Mouse (Mus musculus) kidney, postnatal 0 days (tissue): ENCODE results near the gene Polr3c. TPM values are rescaled to one million over a fixed set of nuclear protein-coding genes. Genes with fewer than 3 reads are reported as not detected.

ENCODE experiments used
- ATAC-seq: fragments of 200-750 bp; cut with Nextera tagmentation; replicated peaks from 2 replicates; pipeline ENCODE4 v1.8.0; 2017; ENCODE audit warnings: low read depth, moderate number of reproducible peaks, moderate TSS enrichment, moderate library complexity; ENCODE audit not compliant: low FRiP score
- DNase-seq: peaks from one replicate; pipeline ENCODE4 v3.0.0-alpha.2; 2016; ENCODE audit warnings: low spot score
- H3K27ac ChIP-seq: fragments of 300-500 bp; sonication (generic); 2 replicates; pipeline ENCODE4 v1.5.1; 2014; ENCODE audit warnings: mild to moderate bottlenecking
- H3K27me3 ChIP-seq: fragments of 300-500 bp; sonication (generic); 2 replicates; pipeline ENCODE4 v1.6.1; 2014; ENCODE audit warnings: low read length, mixed read lengths; ENCODE audit not compliant: insufficient read depth
- H3K36me3 ChIP-seq: fragments of 300-500 bp; sonication (generic); 2 replicates; pipeline ENCODE4 v1.6.1; 2014; ENCODE audit warnings: low read length, mixed read lengths; ENCODE audit not compliant: insufficient read depth
- H3K4me1 ChIP-seq: fragments of 300-500 bp; sonication (generic); replicated peaks from 2 replicates; pipeline ENCODE4 v1.6.1; 2014; ENCODE audit warnings: antibody characterized with exemption, low read length, mixed read lengths; ENCODE audit not compliant: insufficient read depth
- H3K4me2 ChIP-seq: fragments of 300-500 bp; sonication (generic); 2 replicates; pipeline ENCODE4 v1.6.1; 2014; ENCODE audit warnings: mild to moderate bottlenecking, low read length, moderate library complexity, mixed read lengths
- H3K4me3 ChIP-seq: fragments of 300-500 bp; sonication (generic); replicated peaks from 2 replicates; pipeline ENCODE4 v1.5.1; 2014; ENCODE audit warnings: low read depth, low read length
- H3K9ac ChIP-seq: fragments of 300-500 bp; sonication (generic); 2 replicates; pipeline ENCODE4 v1.6.1; 2014; ENCODE audit warnings: low read depth, low read length
- H3K9me3 ChIP-seq: fragments of 300-500 bp; sonication (generic); replicated peaks from 2 replicates; pipeline ENCODE4 v1.6.1; 2016; ENCODE audit warnings: low read length, inconsistent platforms, mixed read lengths
- CTCF ChIP-seq: IDR thresholded peaks from 2 replicates; pipeline ENCODE4 v1.5.1; 2016; ENCODE audit warnings: antibody characterized with exemption, low read depth, mild to moderate bottlenecking, moderate library complexity
- whole genome bisulfite sequencing: fragments of 180-500 bp; shearing (Covaris S2); extraction: QIAGEN DNeasy Blood & Tissue Kit; methylation state at CpG from one replicate; pipeline ENCODE4 v1.1.7; 2014; 5-methylcytosine and 5-hydroxymethylcytosine counted together
- polyA plus RNA-seq: library from polyadenylated mRNA; unstranded; fragments of >200 nt; fragmentation: Nextera tagmentation; extraction: Ambion mirVana; gene quantifications from 2 replicates; pipeline ENCODE4 v1.2.1, GENCODE M21; 2015

The Polr3c gene
- polyA plus RNA-seq, 1 experiment from 2014 or later = 25.3 TPM

DNA sequence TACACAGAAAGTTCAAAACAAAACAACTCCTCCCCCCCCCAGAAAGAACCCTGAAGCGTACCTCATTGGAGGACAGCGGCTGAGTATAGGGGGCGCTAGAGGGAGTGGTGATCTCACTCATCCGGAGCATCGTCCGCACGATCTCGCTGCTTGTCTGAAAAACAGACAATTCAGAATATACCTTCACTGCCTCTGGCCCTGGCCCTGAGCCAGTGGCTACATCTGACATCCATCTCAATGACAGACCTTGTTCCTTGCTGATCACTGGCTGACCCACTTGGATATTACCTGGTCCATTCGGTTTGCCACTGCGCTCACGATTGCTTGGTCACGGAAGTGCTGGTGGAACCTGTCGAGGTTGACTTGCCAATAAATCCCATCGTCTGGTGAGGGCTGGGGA lies 8.3 kb downstream of the Polr3c start:
- Histone ChIP-seq H3K4me3 (no peak overlapping the region), H3K9me3 (no peaks in the 10 kb centered on the region), H3K27me3 (no peaks in the 10 kb centered on the region), H3K4me1 (no peaks in the 10 kb centered on the region), H3K4me2 (peak overlapping the region; percentile 23; the same call in 1 of the 2 replicates), H3K9ac (no peak overlapping the region), H3K27ac (no peak overlapping the region), H3K36me3 (peaks cover 35% of the 10 kb centered on the region; the same call in 1 of the 2 replicates)
- peak; percentile 64 for DNase-seq
- WGBS = 37% methylated on average over 14 of the region's 14 CpGs
- TF ChIP-seq CTCF = peak; percentile 68
- ATAC-seq = peak; percentile 45; the same call in 1 of the 2 replicates

DNA sequence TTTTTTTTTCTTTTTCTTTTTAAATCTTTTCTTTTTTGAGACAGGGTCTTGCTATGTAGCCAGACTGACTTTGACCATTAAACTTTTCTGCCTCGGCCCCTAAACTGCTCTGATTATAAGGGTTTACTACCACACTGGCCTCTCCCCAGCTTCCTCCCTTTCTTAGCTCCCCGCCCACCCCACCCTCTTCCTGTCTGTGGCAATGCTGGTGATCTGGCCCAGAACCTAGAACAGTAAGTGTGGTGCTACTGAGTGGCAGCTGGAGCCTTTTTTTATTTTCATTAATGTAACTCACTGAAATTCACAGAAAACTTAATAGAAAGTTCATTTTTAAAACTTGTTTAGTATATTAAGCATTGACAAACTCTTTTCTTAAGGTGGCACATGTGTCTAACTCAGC lies 11.6 kb downstream of the Polr3c start:
- ATAC-seq = no peak
- DNase-seq = no peak
- Histone ChIP-seq H3K4me3 (no peak overlapping the region), H3K9ac (no peak overlapping the region), H3K36me3 (peaks cover 46% of the 10 kb centered on the region), H3K27ac (no peak overlapping the region), H3K27me3 (no peaks in the 10 kb centered on the region), H3K9me3 (no peaks in the 10 kb centered on the region), H3K4me2 (no peak overlapping the region), H3K4me1 (no peaks in the 10 kb centered on the region)
- 43% methylated on average over 2 of the region's 2 CpGs for WGBS
- no peak for TF ChIP-seq CTCF

GRCm38 (mm10) chr3:96714286-96714685 lies 13.1 kb downstream of the Polr3c start:
- no peaks in the 10 kb centered on the region for H3K27me3 ChIP-seq
- no peak overlapping the region for H3K9ac ChIP-seq
- TF ChIP-seq CTCF = no peak
- H3K4me2 ChIP-seq = no peak overlapping the region
- no peak overlapping the region for H3K27ac ChIP-seq
- no peak for ATAC-seq
- no peaks in the 10 kb centered on the region for H3K9me3 ChIP-seq
- H3K36me3 ChIP-seq = peaks cover 45% of the 10 kb centered on the region
- no peaks in the 10 kb centered on the region for H3K4me1 ChIP-seq
- WGBS = 90% methylated on average over 5 of the region's 5 CpGs
- H3K4me3 ChIP-seq = no peak overlapping the region
- DNase-seq = no peak

- no peak for DNase-seq
- no peaks in the 10 kb centered on the region for H3K27me3 ChIP-seq
- H3K9me3 ChIP-seq = no peaks in the 10 kb centered on the region
- H3K4me3 ChIP-seq = no peak overlapping the region
- ATAC-seq = no peak
- H3K36me3 ChIP-seq = peaks cover 40% of the 10 kb centered on the region
- H3K27ac ChIP-seq = no peak overlapping the region
- TF ChIP-seq CTCF = no peak
- H3K4me2 ChIP-seq = peak overlapping the region; percentile 91
- WGBS = 62% methylated on average over 2 of the region's 2 CpGs
- H3K4me1 ChIP-seq = no peaks in the 10 kb centered on the region
- no peak overlapping the region for H3K9ac ChIP-seq
Measured at GRCm38 (mm10) chr3:96708684-96709064, 18.8 kb downstream of the Polr3c start.

GRCm38 (mm10) chr3:96707903-96708683 lies 19.3 kb downstream of the Polr3c start, which contains the start of gene Nudt17:
Gene Nudt17, minus strand, starts transcription at chr3:96708562.
- peaks cover 40% of the 10 kb centered on the region for H3K36me3 ChIP-seq
- TF ChIP-seq CTCF = peak; percentile 98
- peak within 1 kb of the TSS; percentile 63 for H3K9ac ChIP-seq
- H3K4me1 ChIP-seq = no peaks in the 10 kb centered on the region
- WGBS = 4% methylated on average over 42 of the region's 42 CpGs
- peak within 1 kb of the TSS; percentile 91 for H3K4me2 ChIP-seq
- peak; percentile 79 for ATAC-seq
- H3K27ac ChIP-seq = no peak within 1 kb of the TSS
- DNase-seq = peak; percentile 86
- H3K9me3 ChIP-seq = no peaks in the 10 kb centered on the region
- no peaks in the 10 kb centered on the region for H3K27me3 ChIP-seq
- peak within 1 kb of the TSS; percentile 43 for H3K4me3 ChIP-seq

DNA sequence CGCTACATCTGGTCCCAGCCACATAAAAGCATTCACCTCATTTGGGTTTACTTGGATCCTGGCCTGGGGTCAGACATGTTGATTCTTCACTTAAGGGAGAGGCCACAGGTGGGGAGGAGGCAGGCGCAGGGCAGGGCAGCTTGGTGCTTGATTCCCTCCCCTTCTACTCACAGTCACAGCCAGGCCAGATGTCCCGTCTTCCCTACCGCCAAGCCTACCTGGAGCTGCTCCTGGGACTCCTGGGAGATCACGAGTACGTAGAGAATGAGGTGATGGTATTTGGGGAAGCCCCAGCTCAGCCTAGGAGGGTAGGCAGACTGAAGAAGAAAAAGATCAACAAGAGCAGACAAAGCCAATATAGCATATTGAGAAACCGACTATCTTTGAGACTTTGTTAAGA lies 20.4 kb downstream of the Polr3c start:
- no peaks in the 10 kb centered on the region for H3K4me1 ChIP-seq
- H3K4me2 ChIP-seq = no peak overlapping the region
- no peak overlapping the region for H3K9ac ChIP-seq
- no peak overlapping the region for H3K27ac ChIP-seq
- DNase-seq (no peak), ATAC-seq (no peak)
- WGBS = 73% methylated on average over 7 of the region's 7 CpGs
- H3K9me3 ChIP-seq = no peaks in the 10 kb centered on the region
- TF ChIP-seq CTCF = no peak
- H3K27me3 ChIP-seq = no peaks in the 10 kb centered on the region
- H3K36me3 ChIP-seq = peaks cover 31% of the 10 kb centered on the region
- H3K4me3 ChIP-seq = no peak overlapping the region
